Mouse (Mus musculus) 3134 (cell line): ENCODE data around the gene Cyb5b.
A peak's percentile ranks its signal among the peaks of the same experiment; 100 is the strongest.
"Not testable (repeated sequence)": the region's sequence is repeated elsewhere in the genome, so short reads cannot be mapped to it uniquely, and the experiment has no call there.

Experiments
- DNase-seq: peaks from one replicate; pipeline ENCODE4 v3.0.0-alpha.2; 2011; ENCODE audit warnings: low spot score; ENCODE audit not compliant: insufficient read length; ENCODE audit errors: extremely low read depth

Gene Cyb5b

GRCm38 (mm10) chr8:107150404-107151157 is at the start of gene Cyb5b:
Gene Cyb5b (plus strand): TSS chr8:107150640.
- DNase-seq, result peak; percentile 92

- no peak for DNase-seq
These were observed 45.9 kb upstream of the Cyb5b start for GRCm38 (mm10) chr8:107104547-107104946.

- DNase-seq, result not testable (repeated sequence)
These were observed 42.4 kb upstream of the Cyb5b start for GRCm38 (mm10) chr8:107108089-107108488.

GRCm38 (mm10) chr8:107108978-107109720 is 41.3 kb upstream of the Cyb5b start:
- DNase-seq, result no peak

- DNase-seq, result no peak
These were observed 40.5 kb upstream of the Cyb5b start for GRCm38 (mm10) chr8:107109816-107110435.

- DNase-seq, result no peak
These were observed 39.7 kb upstream of the Cyb5b start for GRCm38 (mm10) chr8:107110629-107111330.

GRCm38 (mm10) chr8:107111340-107112105 is 38.9 kb upstream of the Cyb5b start:
- no peak for DNase-seq

- DNase-seq, result no peak
These were observed 37.2 kb upstream of the Cyb5b start for GRCm38 (mm10) chr8:107113209-107113608.

GRCm38 (mm10) chr8:107114150-107115007 is 36.1 kb upstream of the Cyb5b start:
- DNase-seq, result peak; percentile 60

GRCm38 (mm10) chr8:107115008-107115320 is 35.5 kb upstream of the Cyb5b start:
- DNase-seq, result no peak

GRCm38 (mm10) chr8:107116023-107116422 is 34.4 kb upstream of the Cyb5b start:
- DNase-seq, result peak; percentile 43

GRCm38 (mm10) chr8:107117019-107117418 is 33.4 kb upstream of the Cyb5b start:
- peak; percentile 27 for DNase-seq

- DNase-seq, result no peak
These were observed 31.6 kb upstream of the Cyb5b start for GRCm38 (mm10) chr8:107118803-107119233.

GRCm38 (mm10) chr8:107119412-107119811 is 31.0 kb upstream of the Cyb5b start:
- DNase-seq, result no peak

GRCm38 (mm10) chr8:107120806-107121205 is 29.6 kb upstream of the Cyb5b start:
- DNase-seq, result no peak

GRCm38 (mm10) chr8:107121681-107122291 is 28.7 kb upstream of the Cyb5b start:
- no peak for DNase-seq

- DNase-seq, result no peak
These were observed 27.3 kb upstream of the Cyb5b start for GRCm38 (mm10) chr8:107123063-107123614.

- no peak for DNase-seq
These were observed 26.1 kb upstream of the Cyb5b start for GRCm38 (mm10) chr8:107124343-107124742.
